Mouse (Mus musculus): ENCODE data around the gene Zfp536.

GRCm38 (mm10) chr7:37735707-37736412 is 37.6 kb downstream of the Zfp536 start:
- TF ChIP-seq CTCF (IDR thresholded peaks at IDR 0.05): no peak
- TF ChIP-seq EP300 (IDR thresholded peaks at IDR 0.05): no peak

All from lung, postnatal 0 days (tissue).